Mouse (Mus musculus): ENCODE results near the gene Vsig10l. TPM values are rescaled to one million over a fixed set of nuclear protein-coding genes. Genes with fewer than 3 reads are reported as not detected.

The Vsig10l gene
- polyA plus RNA-seq, 1 experiment from 2014 or later, result 3.6 TPM

DNA sequence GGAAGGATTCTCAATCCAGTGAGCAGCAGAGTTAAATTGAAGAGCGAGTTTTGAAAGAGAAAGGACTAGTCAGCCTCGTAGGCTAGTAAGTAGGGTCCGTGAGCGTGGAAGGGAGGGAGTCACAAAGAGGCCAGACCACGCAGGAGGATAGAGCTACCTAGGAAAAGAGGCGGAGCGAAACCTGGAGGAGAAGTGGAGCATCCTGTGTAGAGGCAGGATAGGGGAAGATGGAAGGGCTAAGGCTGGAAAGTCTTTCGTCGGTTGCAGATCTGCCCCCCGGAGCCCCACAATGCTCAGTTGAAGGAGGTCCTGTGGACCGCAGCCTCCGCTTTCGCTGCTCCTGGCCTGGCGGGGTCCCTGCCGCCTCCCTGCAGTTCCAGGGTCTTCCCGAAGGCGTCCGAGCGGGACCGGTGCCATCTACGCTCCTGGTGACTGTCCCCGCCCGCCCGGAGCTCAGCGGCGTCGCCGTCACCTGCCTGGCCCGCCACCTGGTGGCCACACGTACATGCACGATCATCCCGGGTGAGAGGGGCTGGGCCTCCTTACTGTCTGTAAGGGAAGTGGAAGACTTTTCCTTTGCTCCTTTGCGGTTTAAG, 3.2 kb downstream of the Vsig10l start:
- no peaks in the 10 kb centered on the region for H3K4me1 ChIP-seq (ENCODE audit: control insufficient read depth, insufficient read depth, low read length)
- no peaks in the 10 kb centered on the region for H3K36me3 ChIP-seq (ENCODE audit: control insufficient read depth, insufficient read depth, low read length)
- no peak overlapping the region for H3K27ac ChIP-seq (ENCODE audit: low read depth, low read length)
- H3K9me3 ChIP-seq (ENCODE audit: control insufficient read depth, low read length), result no peaks in the 10 kb centered on the region
- H3K9ac ChIP-seq (ENCODE audit: low read depth, low read length), result peak overlapping the region; percentile 40; the same call in 1 of the 2 replicates
- H3K4me3 ChIP-seq (ENCODE audit: low read length), result peak overlapping the region; percentile 45
- WGBS, result under 1% methylated on average over 33 of the region's 33 CpGs
- peak overlapping the region; percentile 86 for H3K4me2 ChIP-seq (replicated peaks; ENCODE audit: low read depth, low read length)
- no peaks in the 10 kb centered on the region for H3K27me3 ChIP-seq (ENCODE audit: control insufficient read depth, insufficient read depth, low read length)
- peak; percentile 67 for ATAC-seq (ENCODE audit: low FRiP score, low TSS enrichment)

DNA sequence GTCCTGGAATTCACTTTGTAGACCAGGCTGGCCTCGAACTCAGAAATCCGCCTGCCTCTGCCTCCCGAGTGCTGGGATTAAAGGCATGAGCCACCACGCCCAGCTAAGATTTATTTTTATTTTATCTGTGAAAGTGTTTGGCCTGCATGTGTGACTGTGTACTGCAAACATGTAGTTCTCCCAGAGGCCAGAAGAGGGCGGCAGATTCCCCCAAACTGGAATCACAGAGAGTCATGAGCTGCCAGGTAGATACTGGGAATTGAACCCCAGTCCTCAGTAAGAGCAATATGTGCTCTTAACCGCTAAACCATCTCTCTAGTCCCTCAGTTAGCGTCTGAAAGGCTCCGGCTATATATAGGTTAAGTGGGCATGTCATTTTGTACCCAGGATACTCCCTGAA, 7.4 kb downstream of the Vsig10l start:
- WGBS, result 45% methylated on average over 8 of the region's 8 CpGs
- no peak overlapping the region for H3K4me3 ChIP-seq (ENCODE audit: low read length)
- no peak overlapping the region for H3K9ac ChIP-seq (ENCODE audit: low read depth, low read length)
- no peak overlapping the region for H3K4me2 ChIP-seq (replicated peaks; ENCODE audit: low read depth, low read length)
- H3K27ac ChIP-seq (ENCODE audit: low read depth, low read length), result no peak overlapping the region
- H3K27me3 ChIP-seq (ENCODE audit: control insufficient read depth, insufficient read depth, low read length), result peaks cover 8% of the 10 kb centered on the region; the same call in 1 of the 2 replicates
- H3K4me1 ChIP-seq (ENCODE audit: control insufficient read depth, insufficient read depth, low read length), result no peaks in the 10 kb centered on the region
- H3K9me3 ChIP-seq (ENCODE audit: control insufficient read depth, low read length), result no peaks in the 10 kb centered on the region
- ATAC-seq (ENCODE audit: low FRiP score, low TSS enrichment), result no peak
- H3K36me3 ChIP-seq (ENCODE audit: control insufficient read depth, insufficient read depth, low read length), result no peaks in the 10 kb centered on the region

GRCm38 (mm10) chr7:43475706-43476105, 12.8 kb downstream of the Vsig10l start:
- WGBS, result 8% methylated on average over 23 of the region's 23 CpGs
- Histone ChIP-seq H3K4me3 (ENCODE audit: low read length) (no peak overlapping the region), H3K36me3 (ENCODE audit: control insufficient read depth, insufficient read depth, low read length) (no peaks in the 10 kb centered on the region), H3K27ac (ENCODE audit: low read depth, low read length) (no peak overlapping the region), H3K4me1 (ENCODE audit: control insufficient read depth, insufficient read depth, low read length) (no peaks in the 10 kb centered on the region), H3K9ac (ENCODE audit: low read depth, low read length) (no peak overlapping the region), H3K27me3 (ENCODE audit: control insufficient read depth, insufficient read depth, low read length) (peaks cover 42% of the 10 kb centered on the region), H3K9me3 (ENCODE audit: control insufficient read depth, low read length) (no peaks in the 10 kb centered on the region), H3K4me2 (replicated peaks; ENCODE audit: low read depth, low read length) (no peak overlapping the region)
- ATAC-seq (ENCODE audit: low FRiP score, low TSS enrichment), result no peak; the same call in 1 of the 2 replicates

DNA sequence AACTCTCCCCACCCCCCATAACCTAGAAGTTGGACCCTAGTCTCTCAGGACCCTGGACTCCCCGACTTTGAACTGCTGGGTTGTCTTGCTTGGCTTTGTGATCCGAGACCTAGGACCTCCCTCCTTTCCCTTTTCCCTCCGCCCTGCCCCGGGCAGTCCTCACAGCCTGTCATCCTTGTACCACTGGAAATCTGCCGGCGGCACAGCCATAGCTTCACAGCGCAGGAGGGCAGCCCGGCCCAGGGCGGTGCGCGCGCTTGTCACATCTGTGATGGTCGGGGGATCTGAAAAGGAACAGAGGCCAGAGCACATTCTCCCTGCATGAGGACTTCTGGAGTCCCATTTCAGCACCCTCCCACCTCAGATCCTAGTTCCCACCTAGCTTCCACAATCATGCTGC, 13.4 kb downstream of the Vsig10l start:
- Histone ChIP-seq H3K9ac (ENCODE audit: low read depth, low read length) (no peak overlapping the region), H3K36me3 (ENCODE audit: control insufficient read depth, insufficient read depth, low read length) (no peaks in the 10 kb centered on the region), H3K27me3 (ENCODE audit: control insufficient read depth, insufficient read depth, low read length) (peaks cover 42% of the 10 kb centered on the region), H3K27ac (ENCODE audit: low read depth, low read length) (no peak overlapping the region), H3K4me2 (replicated peaks; ENCODE audit: low read depth, low read length) (0 out of 2 replicates have a peak overlapping the region, but pooled peaks have one; percentile 13), H3K9me3 (ENCODE audit: control insufficient read depth, low read length) (no peaks in the 10 kb centered on the region), H3K4me3 (ENCODE audit: low read length) (no peak overlapping the region; the same call in 1 of the 2 replicates), H3K4me1 (ENCODE audit: control insufficient read depth, insufficient read depth, low read length) (no peaks in the 10 kb centered on the region)
- ATAC-seq (ENCODE audit: low FRiP score, low TSS enrichment), result peak; percentile 32; the same call in 1 of the 2 replicates
- WGBS, result 5% methylated on average over 13 of the region's 13 CpGs

- H3K9me3 ChIP-seq (ENCODE audit: control insufficient read depth, low read length), result no peaks in the 10 kb centered on the region
Measured at GRCm38 (mm10) chr7:43481191-43481590, 18.2 kb downstream of the Vsig10l start.

DNA sequence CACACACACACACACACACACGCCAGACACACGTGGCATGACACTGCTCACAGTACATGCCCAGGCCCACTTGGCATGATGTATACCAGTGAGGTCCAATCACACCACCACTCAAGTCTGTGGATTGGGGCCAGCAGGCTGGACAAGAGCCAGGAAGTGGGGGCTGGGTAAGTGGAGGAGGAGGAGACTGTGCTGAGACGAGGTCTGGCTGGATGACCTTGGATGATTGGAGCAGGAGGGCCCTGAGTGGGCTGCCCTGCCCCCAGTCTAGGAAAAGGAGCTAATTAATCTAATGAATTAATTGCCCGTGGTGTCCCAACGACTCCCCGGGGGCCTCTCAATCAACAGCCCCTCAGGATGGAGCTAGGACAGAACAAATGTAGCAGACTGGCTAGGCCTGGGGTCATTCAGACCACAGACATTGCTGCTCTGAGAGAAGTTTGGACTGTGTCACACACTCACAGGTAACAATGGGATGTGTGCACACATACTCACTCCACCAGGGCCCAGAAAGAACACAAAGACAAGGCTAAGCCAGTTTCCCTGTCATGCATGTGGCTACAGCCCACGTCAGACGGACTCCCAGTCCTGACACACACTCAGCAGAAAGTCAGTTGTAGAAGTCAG, 19.3 kb downstream of the Vsig10l start:
- Histone ChIP-seq H3K4me2 (replicated peaks; ENCODE audit: low read depth, low read length) (no peak overlapping the region), H3K27ac (ENCODE audit: low read depth, low read length) (no peak overlapping the region), H3K36me3 (ENCODE audit: control insufficient read depth, insufficient read depth, low read length) (no peaks in the 10 kb centered on the region), H3K9ac (ENCODE audit: low read depth, low read length) (no peak overlapping the region), H3K4me3 (ENCODE audit: low read length) (no peak overlapping the region), H3K27me3 (ENCODE audit: control insufficient read depth, insufficient read depth, low read length) (peaks cover 16% of the 10 kb centered on the region; the same call in 1 of the 2 replicates), H3K9me3 (ENCODE audit: control insufficient read depth, low read length) (no peaks in the 10 kb centered on the region), H3K4me1 (ENCODE audit: control insufficient read depth, insufficient read depth, low read length) (0 out of 2 replicates have a peak, but pooled peaks cover 6% of the 10 kb centered on the region)
- WGBS, result 36% methylated on average over 8 of the region's 8 CpGs
- peak; percentile 80 for ATAC-seq (ENCODE audit: low FRiP score, low TSS enrichment)

More at GRCm38 (mm10) chr7:43481191-43481590, 18.2 kb downstream of the Vsig10l start:
- Histone ChIP-seq H3K27ac (ENCODE audit: low read depth, low read length) (no peak overlapping the region), H3K4me1 (ENCODE audit: control insufficient read depth, insufficient read depth, low read length) (0 out of 2 replicates have a peak, but pooled peaks cover 6% of the 10 kb centered on the region), H3K36me3 (ENCODE audit: control insufficient read depth, insufficient read depth, low read length) (no peaks in the 10 kb centered on the region), H3K27me3 (ENCODE audit: control insufficient read depth, insufficient read depth, low read length) (peaks cover 25% of the 10 kb centered on the region), H3K4me3 (ENCODE audit: low read length) (no peak overlapping the region), H3K4me2 (replicated peaks; ENCODE audit: low read depth, low read length) (no peak overlapping the region), H3K9ac (ENCODE audit: low read depth, low read length) (no peak overlapping the region)
- ATAC-seq (ENCODE audit: low FRiP score, low TSS enrichment), result no peak
- WGBS, result 78% methylated on average over 3 of the region's 3 CpGs

- Histone ChIP-seq H3K4me2 (replicated peaks; ENCODE audit: low read depth, low read length) (no peak overlapping the region), H3K9ac (ENCODE audit: low read depth, low read length) (no peak overlapping the region), H3K4me3 (ENCODE audit: low read length) (no peak overlapping the region), H3K4me1 (ENCODE audit: control insufficient read depth, insufficient read depth, low read length) (0 out of 2 replicates have a peak, but pooled peaks cover 6% of the 10 kb centered on the region), H3K27me3 (ENCODE audit: control insufficient read depth, insufficient read depth, low read length) (peaks cover 7% of the 10 kb centered on the region; the same call in 1 of the 2 replicates), H3K36me3 (ENCODE audit: control insufficient read depth, insufficient read depth, low read length) (no peaks in the 10 kb centered on the region), H3K9me3 (ENCODE audit: control insufficient read depth, low read length) (no peaks in the 10 kb centered on the region), H3K27ac (ENCODE audit: low read depth, low read length) (no peak overlapping the region)
- WGBS, result 6% methylated on average over 10 of the region's 10 CpGs
- no peak; the same call in 1 of the 2 replicates for ATAC-seq (ENCODE audit: low FRiP score, low TSS enrichment)
Measured at GRCm38 (mm10) chr7:43483236-43483635, 20.3 kb downstream of the Vsig10l start.

DNA sequence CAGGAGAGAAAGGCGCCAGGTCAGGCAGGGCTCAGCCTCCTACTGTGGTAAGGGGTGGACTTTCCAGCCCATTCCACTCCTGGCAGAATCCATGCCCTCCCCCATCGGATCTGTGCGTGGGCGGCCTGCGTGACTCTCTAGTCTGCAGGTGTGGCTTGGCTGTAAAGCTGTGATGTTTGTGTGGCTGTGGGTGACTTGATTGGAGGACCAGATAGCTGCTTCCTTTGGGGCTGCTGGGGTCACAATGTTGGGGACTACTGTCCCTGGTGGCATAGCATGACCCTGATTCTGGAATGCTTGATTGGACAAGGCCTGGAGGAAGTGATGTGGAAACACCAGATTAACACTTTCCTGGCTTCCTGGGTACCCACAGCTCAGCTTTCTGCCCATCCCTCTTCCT, 25.7 kb downstream of the Vsig10l start:
- no peak overlapping the region for H3K9ac ChIP-seq (ENCODE audit: low read depth, low read length)
- no peaks in the 10 kb centered on the region for H3K9me3 ChIP-seq (ENCODE audit: control insufficient read depth, low read length)
- no peak overlapping the region for H3K27ac ChIP-seq (ENCODE audit: low read depth, low read length)
- H3K4me1 ChIP-seq (ENCODE audit: control insufficient read depth, insufficient read depth, low read length), result no peaks in the 10 kb centered on the region
- H3K27me3 ChIP-seq (ENCODE audit: control insufficient read depth, insufficient read depth, low read length), result peaks cover 3% of the 10 kb centered on the region
- ATAC-seq (ENCODE audit: low FRiP score, low TSS enrichment), result no peak
- H3K4me3 ChIP-seq (ENCODE audit: low read length), result no peak overlapping the region
- 39% methylated on average over 5 of the region's 5 CpGs for WGBS
- H3K4me2 ChIP-seq (replicated peaks; ENCODE audit: low read depth, low read length), result no peak overlapping the region
- H3K36me3 ChIP-seq (ENCODE audit: control insufficient read depth, insufficient read depth, low read length), result no peaks in the 10 kb centered on the region

DNA sequence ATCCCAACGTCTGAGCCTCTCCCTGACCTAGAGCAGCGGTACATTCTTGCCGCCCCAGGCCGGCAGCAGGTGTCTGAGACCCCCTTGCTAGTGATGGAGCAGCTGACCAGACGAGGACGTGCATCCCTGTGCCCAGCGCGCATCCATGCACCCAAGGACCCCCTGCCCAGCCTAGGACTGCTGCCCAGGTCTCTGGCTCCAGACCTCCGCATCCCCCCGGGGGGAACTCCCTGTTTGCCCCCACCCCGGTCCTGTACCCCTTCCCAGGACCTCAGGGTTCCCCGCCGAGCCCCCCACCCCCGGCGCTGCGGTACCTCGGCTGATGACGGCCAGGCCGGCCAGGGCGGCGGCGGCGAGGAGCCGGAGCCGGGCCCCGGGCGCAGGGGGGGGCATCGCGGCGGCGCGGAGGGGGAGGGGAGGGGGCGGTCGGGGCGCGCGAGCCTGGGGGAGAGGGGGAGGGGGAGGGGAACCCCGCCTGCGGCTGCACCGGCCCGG, 26.7 kb downstream of the Vsig10l start, which contains the start of gene Iglon5:
TSS of gene Iglon5 (minus strand) at position 445 of the 495 bp plus-strand sequence.
- Histone ChIP-seq H3K9me3 (ENCODE audit: control insufficient read depth, low read length) (no peaks in the 10 kb centered on the region), H3K4me3 (ENCODE audit: low read length) (peak within 1 kb of the TSS; percentile 48), H3K9ac (ENCODE audit: low read depth, low read length) (peak within 1 kb of the TSS; percentile 60; the same call in 1 of the 2 replicates), H3K4me1 (ENCODE audit: control insufficient read depth, insufficient read depth, low read length) (no peaks in the 10 kb centered on the region), H3K27ac (ENCODE audit: low read depth, low read length) (no peak within 1 kb of the TSS), H3K27me3 (ENCODE audit: control insufficient read depth, insufficient read depth, low read length) (peaks cover 3% of the 10 kb centered on the region), H3K4me2 (replicated peaks; ENCODE audit: low read depth, low read length) (peak within 1 kb of the TSS; percentile 83), H3K36me3 (ENCODE audit: control insufficient read depth, insufficient read depth, low read length) (no peaks in the 10 kb centered on the region)
- WGBS, result 2% methylated on average over 16 of the region's 41 CpGs
- ATAC-seq (ENCODE audit: low FRiP score, low TSS enrichment), result peak; percentile 56
